Comparison of ENCODE assay signal across 28 mouse cellular contexts in genomic region chr17:12273032-12273431, GRCm38 (mm10).
"Had no signal": no experiment of that assay in that cellular context is flagged by ENCODE, and none has a peak within 500 bp of the region (broad histone marks: within the 10 kb centered on the region; RNA-seq: fewer than 3 reads in every experiment).

No protein-coding gene starts in this region.

- H3K4me1 ChIP-seq: liver, embryonic 13.5 days had no signal

- H3K27ac ChIP-seq: forebrain, embryonic 15.5 days; heart, adult 2 months; heart, embryonic 13.5 days; heart, embryonic 15.5 days; hindbrain, embryonic 10.5 days; hindbrain, embryonic 12.5 days; hindbrain, embryonic 14.5 days; kidney, embryonic 15.5 days; kidney, postnatal 0 days; layer of hippocampus, adult 2 months; left cerebral cortex, adult 2 months; limb, embryonic 10.5 days; limb, embryonic 12.5 days; liver, embryonic 13.5 days; liver, embryonic 15.5 days had no signal

- H3K4me2 ChIP-seq: forebrain, embryonic 15.5 days; heart, embryonic 11.5 days; heart, embryonic 13.5 days; heart, embryonic 15.5 days; hindbrain, embryonic 12.5 days; hindbrain, embryonic 14.5 days; kidney, embryonic 15.5 days; limb, embryonic 12.5 days; liver, embryonic 13.5 days; liver, embryonic 15.5 days had no signal

- ATAC-seq: forebrain, embryonic 15.5 days; forebrain, postnatal 0 days; hindbrain, embryonic 16.5 days; inflammation-experienced regulatory T-cells, adult 6 months had no signal

- H3K4me3 ChIP-seq: forebrain, embryonic 15.5 days; heart, adult 2 months; heart, embryonic 13.5 days; heart, embryonic 15.5 days; hindbrain, embryonic 10.5 days; hindbrain, embryonic 12.5 days; kidney, embryonic 15.5 days; layer of hippocampus, adult 2 months; left cerebral cortex, adult 2 months; limb, embryonic 10.5 days; limb, embryonic 12.5 days; liver, embryonic 13.5 days; liver, embryonic 15.5 days had no signal

- H3K9ac ChIP-seq: forebrain, embryonic 15.5 days; forebrain, postnatal 0 days; heart, embryonic 13.5 days; heart, embryonic 15.5 days; hindbrain, embryonic 12.5 days; hindbrain, embryonic 14.5 days; kidney, embryonic 15.5 days; limb, embryonic 12.5 days; liver, embryonic 13.5 days; liver, embryonic 15.5 days had no signal

- H3K9me3 ChIP-seq: forebrain, embryonic 15.5 days; heart, embryonic 13.5 days; heart, embryonic 15.5 days; hindbrain, embryonic 10.5 days; hindbrain, embryonic 12.5 days; kidney, embryonic 15.5 days; limb, embryonic 10.5 days; limb, embryonic 12.5 days; liver, embryonic 13.5 days; liver, embryonic 15.5 days had no signal

- H3K27me3 ChIP-seq: forebrain, embryonic 15.5 days; heart, embryonic 13.5 days; heart, embryonic 15.5 days; hindbrain, embryonic 12.5 days; kidney, embryonic 15.5 days; limb, embryonic 12.5 days; liver, embryonic 13.5 days; liver, embryonic 15.5 days had no signal

- DNase-seq: forebrain, postnatal 0 days; gastrocnemius, postnatal 14 days; gastrocnemius, postnatal 36 days; heart, adult 2 months; heart, postnatal 14 days; heart, postnatal 4 days; kidney, adult 11 months; kidney, adult 2 months; kidney, adult 9 months; kidney, postnatal 25 days; liver; liver, embryonic 13.5 days had no signal
